Mouse (Mus musculus): ENCODE data around the gene Actl10. TPM values are rescaled to one million over a fixed set of nuclear protein-coding genes. Genes with fewer than 3 reads are reported as not detected.

Gene Actl10
- total RNA-seq, 2 experiments from 2014 or later = not detected

DNA sequence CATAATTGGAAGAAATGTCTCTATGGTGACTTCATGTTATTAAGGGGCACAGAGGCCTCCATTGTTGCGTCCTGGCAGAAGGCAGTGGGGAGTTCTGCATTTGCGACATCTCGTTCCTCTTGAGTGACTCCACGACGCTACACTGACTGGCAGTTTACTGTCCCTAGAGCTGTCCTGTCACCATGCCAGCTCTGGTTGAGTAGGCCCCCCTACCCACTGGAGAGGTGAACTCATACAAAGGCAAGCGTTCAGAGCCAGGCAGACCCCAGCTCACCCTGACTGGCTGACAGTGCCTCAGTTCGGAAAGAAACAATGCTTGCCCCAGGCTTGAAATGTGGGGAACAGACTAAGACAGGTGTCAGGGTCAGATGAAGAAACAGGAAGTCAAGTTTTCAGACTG is 22.7 kb downstream of the Actl10 start:
- no peak for ATAC-seq (replicated peaks; ENCODE audit: low FRiP score, poor library complexity, severe bottlenecking)

GRCm38 (mm10) chr2:154576876-154577743 is 25.5 kb downstream of the Actl10 start:
- no peak for ATAC-seq (replicated peaks; ENCODE audit: low FRiP score, poor library complexity, severe bottlenecking)

DNA sequence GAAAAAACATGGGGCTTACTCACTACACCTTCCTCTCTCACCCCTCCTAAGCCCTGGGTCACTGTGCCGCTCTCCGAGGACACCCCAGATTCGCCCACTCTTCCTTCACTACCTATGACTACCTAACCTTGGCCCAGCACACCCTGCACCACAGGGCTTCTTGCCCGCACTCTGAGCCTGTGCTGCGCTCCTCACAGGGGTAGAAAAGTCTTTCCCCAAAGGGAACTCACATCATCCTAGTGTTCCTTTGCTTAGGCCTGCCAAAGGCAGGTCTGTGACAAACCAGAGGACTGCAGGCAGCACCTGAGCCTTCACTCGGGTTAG is 26.1 kb downstream of the Actl10 start:
- no peak for ATAC-seq (replicated peaks; ENCODE audit: low FRiP score, poor library complexity, severe bottlenecking)

DNA sequence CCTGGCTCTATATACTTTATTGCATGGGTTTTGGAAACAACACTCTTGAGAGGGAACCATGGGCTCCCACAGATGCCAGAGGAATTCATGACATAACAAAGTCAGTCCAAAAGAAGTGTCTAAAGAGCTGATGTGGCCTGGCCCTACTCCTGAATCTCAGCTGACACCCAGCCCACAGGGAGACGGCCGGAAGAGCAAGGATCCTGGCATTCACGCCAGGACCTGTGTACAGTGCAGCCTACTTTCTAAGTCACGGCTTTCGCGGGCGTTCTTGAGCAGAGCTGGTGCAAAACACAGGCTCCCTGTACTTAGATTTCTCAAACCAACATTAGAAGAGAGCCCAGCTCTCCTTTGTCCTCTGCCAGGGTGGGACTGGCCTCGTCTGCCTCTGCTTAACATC is 29.0 kb downstream of the Actl10 start:
- ATAC-seq (replicated peaks; ENCODE audit: low FRiP score, poor library complexity, severe bottlenecking) = no peak

DNA sequence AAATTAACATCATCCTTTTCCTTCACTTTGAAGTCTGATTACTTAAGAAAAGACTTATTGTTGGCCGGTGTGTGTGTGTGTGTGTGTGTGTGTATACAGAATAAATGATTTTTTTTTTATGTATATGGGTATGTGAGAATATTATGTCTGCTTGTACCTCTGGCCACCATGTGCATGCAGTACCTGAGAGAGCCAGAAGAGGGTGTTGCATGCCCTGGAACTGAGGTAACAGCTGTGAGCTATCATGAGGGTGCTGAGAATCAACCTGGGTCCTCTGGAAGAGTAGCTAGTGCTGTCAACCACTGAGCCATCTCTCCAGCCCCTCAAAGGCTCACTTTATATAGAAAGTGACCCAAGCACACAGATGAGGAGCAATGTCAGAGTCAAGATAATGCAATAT is 29.8 kb downstream of the Actl10 start:
- ATAC-seq (replicated peaks; ENCODE audit: low FRiP score, poor library complexity, severe bottlenecking) = no peak

- no peak for ATAC-seq (replicated peaks; ENCODE audit: low FRiP score, poor library complexity, severe bottlenecking)
Observed at GRCm38 (mm10) chr2:154583906-154584872, 32.6 kb downstream of the Actl10 start.

GRCm38 (mm10) chr2:154584931-154585601 is 33.5 kb downstream of the Actl10 start:
- no peak for ATAC-seq (replicated peaks; ENCODE audit: low FRiP score, poor library complexity, severe bottlenecking)

DNA sequence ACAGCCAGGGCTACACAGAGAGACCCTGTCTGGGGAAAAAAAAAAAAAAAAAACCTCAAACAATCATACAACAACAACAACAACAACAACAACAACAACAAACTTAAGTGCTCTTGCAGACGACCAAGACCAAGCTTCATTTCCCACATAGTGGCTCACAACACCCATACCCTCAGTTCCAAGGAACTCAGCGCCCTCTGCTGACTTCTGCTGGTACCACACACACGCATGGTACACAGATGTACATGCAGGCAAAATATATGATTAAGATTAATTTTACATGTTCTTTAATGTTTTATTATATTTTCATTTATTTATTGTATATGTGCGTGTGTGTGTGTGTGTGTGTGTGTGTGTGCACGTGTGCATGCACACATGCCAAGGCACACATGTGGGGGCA is 34.8 kb downstream of the Actl10 start:
- ATAC-seq (replicated peaks; ENCODE audit: low FRiP score, poor library complexity, severe bottlenecking) = no peak

DNA sequence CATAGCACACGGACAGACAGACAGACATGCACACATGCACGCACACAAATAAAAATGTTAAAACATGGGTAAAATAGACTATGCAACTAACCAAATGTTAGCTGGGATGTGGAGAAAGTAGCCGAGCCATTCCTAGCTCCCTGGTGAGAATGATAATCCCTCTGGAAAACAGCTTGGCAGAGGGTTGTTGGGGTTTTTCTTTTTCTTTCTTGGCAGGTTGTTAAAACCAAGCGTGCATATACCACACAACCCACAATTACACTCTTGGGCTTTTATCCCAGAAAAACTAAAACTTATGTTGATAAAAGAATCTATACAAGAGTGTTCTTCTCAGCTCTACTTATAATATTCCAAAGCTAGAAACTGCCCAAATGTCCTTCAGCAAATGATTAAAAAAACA is 37.5 kb downstream of the Actl10 start:
- no peak for ATAC-seq (replicated peaks; ENCODE audit: low FRiP score, poor library complexity, severe bottlenecking)

- ATAC-seq (replicated peaks; ENCODE audit: low FRiP score, poor library complexity, severe bottlenecking) = no peak
Observed at GRCm38 (mm10) chr2:154591239-154591638, 39.7 kb downstream of the Actl10 start.

GRCm38 (mm10) chr2:154593025-154593424 is 41.4 kb downstream of the Actl10 start:
- ATAC-seq (replicated peaks; ENCODE audit: low FRiP score, poor library complexity, severe bottlenecking) = peak; percentile 77

- ATAC-seq (replicated peaks; ENCODE audit: low FRiP score, poor library complexity, severe bottlenecking) = no peak
Observed at GRCm38 (mm10) chr2:154595775-154596174, 44.2 kb downstream of the Actl10 start.

- no peak for ATAC-seq (replicated peaks; ENCODE audit: low FRiP score, poor library complexity, severe bottlenecking)
Observed at GRCm38 (mm10) chr2:154597399-154597798, 45.8 kb downstream of the Actl10 start.

DNA sequence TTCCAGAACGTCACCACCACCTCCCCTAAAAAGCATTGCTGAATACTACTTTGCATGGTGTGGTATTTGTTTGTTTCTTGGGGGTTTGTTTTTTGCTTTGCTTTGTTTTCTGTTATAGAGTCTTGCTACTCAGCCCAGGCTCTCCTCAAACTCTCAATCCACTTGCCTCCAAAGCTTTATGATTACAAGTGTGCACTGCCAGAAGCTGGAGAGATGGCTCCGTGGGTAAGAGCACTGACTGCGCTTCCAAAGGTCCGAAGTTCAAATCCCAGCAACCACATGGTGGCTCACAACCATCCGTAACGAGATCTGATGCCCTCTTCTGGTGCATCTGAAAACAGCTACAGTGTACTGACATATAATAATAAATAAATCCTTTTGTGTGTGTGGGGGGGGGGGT is 49.0 kb downstream of the Actl10 start:
- no peak for ATAC-seq (replicated peaks; ENCODE audit: low FRiP score, poor library complexity, severe bottlenecking)

GRCm38 (mm10) chr2:154601324-154601723 is 49.7 kb downstream of the Actl10 start:
- no peak for ATAC-seq (replicated peaks; ENCODE audit: low FRiP score, poor library complexity, severe bottlenecking)

Other genes starting within 250 kb of the Actl10 start
- gene Bpifb9b, start 244.5 kb upstream of the Actl10 start, total RNA-seq (2015; ENCODE audit: low replicate concordance) = not detected in 2 replicates
- gene Bpifb9b, start 244.5 kb upstream of the Actl10 start, total RNA-seq (2017; ENCODE audit: low replicate concordance) = not detected in 2 replicates
- 10.1 and 12.3 TPM in 2 replicates for gene Cdk5rap1, start 178.8 kb upstream of the Actl10 start, total RNA-seq (2015; ENCODE audit: low replicate concordance)
- 8.2 and 28.1 TPM in 2 replicates for gene Cdk5rap1, start 178.8 kb upstream of the Actl10 start, total RNA-seq (2017; ENCODE audit: low replicate concordance)
- gene Snta1, start 143.7 kb upstream of the Actl10 start, total RNA-seq (2015; ENCODE audit: low replicate concordance) = not detected in 2 replicates
- gene Snta1, start 143.7 kb upstream of the Actl10 start, total RNA-seq (2017; ENCODE audit: low replicate concordance) = 1.0 and 1.8 TPM in 2 replicates
- 9.6 and 28.1 TPM in 2 replicates for gene Cbfa2t2, start 115.3 kb upstream of the Actl10 start, total RNA-seq (2015; ENCODE audit: low replicate concordance)
- gene Cbfa2t2, start 115.3 kb upstream of the Actl10 start, total RNA-seq (2017; ENCODE audit: low replicate concordance) = 6.5 and 14.1 TPM in 2 replicates
- gene 1700003F12Rik, start 4.7 kb upstream of the Actl10 start, total RNA-seq (2015; ENCODE audit: low replicate concordance) = not detected in 2 replicates
- gene 1700003F12Rik, start 4.7 kb upstream of the Actl10 start, total RNA-seq (2017; ENCODE audit: low replicate concordance) = not detected in 2 replicates
- gene Necab3, start 7.1 kb downstream of the Actl10 start, total RNA-seq (2015; ENCODE audit: low replicate concordance) = 1.8 TPM in 1 of 2 replicates, not detected in the other
- 1.9 and 3.6 TPM in 2 replicates for gene Necab3, start 7.1 kb downstream of the Actl10 start, total RNA-seq (2017; ENCODE audit: low replicate concordance)
- gene E2f1, start 18.1 kb downstream of the Actl10 start, total RNA-seq (2015; ENCODE audit: low replicate concordance) = 11.7 and 27.8 TPM in 2 replicates
- gene E2f1, start 18.1 kb downstream of the Actl10 start, total RNA-seq (2017; ENCODE audit: low replicate concordance) = 11.9 and 17.5 TPM in 2 replicates
- 15.5 and 22.7 TPM in 2 replicates for gene Pxmp4, start 51.9 kb downstream of the Actl10 start, total RNA-seq (2015; ENCODE audit: low replicate concordance)
- 14.4 and 17.0 TPM in 2 replicates for gene Pxmp4, start 51.9 kb downstream of the Actl10 start, total RNA-seq (2017; ENCODE audit: low replicate concordance)
- gene Zfp341, start 61.5 kb downstream of the Actl10 start, total RNA-seq (2015; ENCODE audit: low replicate concordance) = 3.2 and 3.8 TPM in 2 replicates
- 1.3 and 2.7 TPM in 2 replicates for gene Zfp341, start 61.5 kb downstream of the Actl10 start, total RNA-seq (2017; ENCODE audit: low replicate concordance)
- 11.5 TPM in 1 of 2 replicates, not detected in the other for gene 4930519P11Rik, start 61.7 kb downstream of the Actl10 start, total RNA-seq (2015; ENCODE audit: low replicate concordance)
- not detected in 2 replicates for gene 4930519P11Rik, start 61.7 kb downstream of the Actl10 start, total RNA-seq (2017; ENCODE audit: low replicate concordance)
- 58.0 and 78.4 TPM in 2 replicates for gene Chmp4b, start 99.9 kb downstream of the Actl10 start, total RNA-seq (2015; ENCODE audit: low replicate concordance)
- gene Chmp4b, start 99.9 kb downstream of the Actl10 start, total RNA-seq (2017; ENCODE audit: low replicate concordance) = 45.3 and 70.0 TPM in 2 replicates
- not detected in 2 replicates for gene Gm14214, start 218.3 kb downstream of the Actl10 start, total RNA-seq (2015; ENCODE audit: low replicate concordance)
- not detected in 2 replicates for gene Gm14214, start 218.3 kb downstream of the Actl10 start, total RNA-seq (2017; ENCODE audit: low replicate concordance)
- gene Raly, start 239.3 kb downstream of the Actl10 start, total RNA-seq (2015; ENCODE audit: low replicate concordance) = 87.2 and 99.8 TPM in 2 replicates
- gene Raly, start 239.3 kb downstream of the Actl10 start, total RNA-seq (2017; ENCODE audit: low replicate concordance) = 112 and 144 TPM in 2 replicates
- not detected in 2 replicates for gene a, start 239.6 kb downstream of the Actl10 start, total RNA-seq (2015; ENCODE audit: low replicate concordance)
- gene a, start 239.6 kb downstream of the Actl10 start, total RNA-seq (2017; ENCODE audit: low replicate concordance) = not detected in 2 replicates

Measured in erythroid progenitor cell, adult 5-6 weeks (primary cell).